Mouse (Mus musculus): ENCODE results near the gene Rftn1.

GRCm38 (mm10) chr17:50037882-50038665 is 152.4 kb downstream of the Rftn1 start:
- TF ChIP-seq POLR2A (IDR thresholded peaks at IDR 0.05; ENCODE audit: control insufficient read depth, low read depth, low read length) (no peak), CTCF (IDR thresholded peaks at IDR 0.05; ENCODE audit: control insufficient read depth, insufficient read depth, insufficient replicate concordance, low read depth, low read length) (no peak)
